Mouse (Mus musculus) G1E (cell line): ENCODE data around the gene Myo18a. TPM values are rescaled to one million over a fixed set of nuclear protein-coding genes. Genes with fewer than 3 reads are reported as not detected.

Experiments
- ATAC-seq: 2 replicates; pipeline ENCODE4 v1.8.0; 2016; ENCODE audit warnings: mild to moderate bottlenecking; ENCODE audit not compliant: insufficient number of reproducible peaks, poor library complexity, low FRiP score, severe bottlenecking; ENCODE audit errors: extremely low read depth
- DNase-seq: peaks from one replicate; pipeline ENCODE4 v3.0.0; 2012; ENCODE audit warnings: low spot score
- H3K27me3 ChIP-seq: 2 replicates; pipeline ENCODE4 v1.6.1; 2012; ENCODE audit warnings: mild to moderate bottlenecking, low read length, inconsistent platforms; ENCODE audit not compliant: insufficient read depth
- H3K36me3 ChIP-seq: replicated peaks from 2 replicates; pipeline ENCODE3; 2012; ENCODE audit warnings: mild to moderate bottlenecking, inconsistent platforms
- H3K4me1 ChIP-seq: 2 replicates; pipeline ENCODE4 v1.6.1; 2012; ENCODE audit warnings: low read depth, low read length, inconsistent platforms, mixed read lengths; ENCODE audit not compliant: insufficient read depth
- H3K4me3 ChIP-seq: 2 replicates; pipeline ENCODE4 v1.5.1; 2012; ENCODE audit warnings: low read depth, mild to moderate bottlenecking, inconsistent platforms, low read length, moderate library complexity, mixed read lengths
- H3K9me3 ChIP-seq: replicated peaks from 2 replicates; pipeline ENCODE4 v1.6.1; 2012; ENCODE audit warnings: inconsistent platforms
- CTCF ChIP-seq: IDR thresholded peaks from 2 replicates; pipeline ENCODE4 v1.5.1; 2012; ENCODE audit warnings: low read depth, low read length, inconsistent platforms, mixed read lengths
- GATA1 ChIP-seq: IDR thresholded peaks from 2 replicates; pipeline ENCODE4 v1.6.1; 2012; ENCODE audit warnings: borderline replicate concordance, low read length, inconsistent platforms, mixed read lengths
- GATA2 ChIP-seq: IDR thresholded peaks from 2 replicates; pipeline ENCODE4 v1.6.1; 2012; ENCODE audit warnings: low read depth, low read length, inconsistent platforms, borderline replicate concordance
- POLR2AphosphoS5 ChIP-seq: IDR thresholded peaks from 2 replicates; pipeline ENCODE4 v1.6.1; 2012; ENCODE audit warnings: low read depth, low read length, inconsistent platforms; ENCODE audit not compliant: insufficient replicate concordance
- TAL1 ChIP-seq: conservative IDR thresholded peaks from 2 replicates; pipeline ENCODE4 v1.6.1; 2012; ENCODE audit warnings: low read depth, low read length, inconsistent platforms, mixed read lengths
- polyA plus RNA-seq: library from polyadenylated mRNA; stranded (reverse); fragments of >175 nt; gene quantifications from 2 replicates; pipeline ENCODE4 v1.2.3, GENCODE M21; 2012
- total RNA-seq, 2 experiments: library from RNA; stranded (forward) in 1 of 2; stranded (reverse) in 1 of 2; fragments of 200-1000 nt in 1 of 2; fragments of >200 nt in 1 of 2; fragmentation: Nextera tagmentation in 1 of 2; gene quantifications; 2 replicates each; pipeline ENCODE4 v1.2.3; 2014 to 2017

Gene Myo18a
- total RNA-seq (2014; fragmentation: Nextera tagmentation): 53.1 and 57.0 TPM in 2 replicates
- total RNA-seq (2017): 28.8 and 32.7 TPM in 2 replicates
- 41.9 and 59.4 TPM in 2 replicates for polyA plus RNA-seq

- peak; percentile 77; the same call in 1 of the 2 replicates for TF ChIP-seq CTCF
- TF ChIP-seq TAL1: no peak
- no peak for TF ChIP-seq GATA2
- no peak for TF ChIP-seq POLR2AphosphoS5
- peak; percentile 84 for DNase-seq
- Histone ChIP-seq H3K4me3 (peak within 1 kb of the TSS; percentile 83), H3K27me3 (peaks cover 32% of the 10 kb centered on the region), H3K4me1 (peaks cover 46% of the 10 kb centered on the region), H3K9me3 (no peaks in the 10 kb centered on the region), H3K36me3 (no peaks in the 10 kb centered on the region)
- ATAC-seq: no peak
Measured at GRCm38 (mm10) chr11:77762783-77763672, at the start of gene Myo18a. TSS of gene Myo18a (plus strand) at chr11:77763246.

GRCm38 (mm10) chr11:77713736-77714135 lies 49.3 kb upstream of the Myo18a start:
- TF ChIP-seq GATA2: no peak
- TF ChIP-seq POLR2AphosphoS5: no peak
- ATAC-seq (no peak), DNase-seq (no peak)
- no peaks in the 10 kb centered on the region for H3K27me3 ChIP-seq
- peaks cover 5% of the 10 kb centered on the region; the same call in 1 of the 2 replicates for H3K4me1 ChIP-seq
- H3K36me3 ChIP-seq: peaks cover 66% of the 10 kb centered on the region
- H3K9me3 ChIP-seq: no peaks in the 10 kb centered on the region
- no peak overlapping the region for H3K4me3 ChIP-seq

- TF ChIP-seq GATA2 (no peak), GATA1 (no peak), TAL1 (no peak), POLR2AphosphoS5 (no peak), CTCF (no peak)
- Histone ChIP-seq H3K9me3 (no peaks in the 10 kb centered on the region), H3K27me3 (no peaks in the 10 kb centered on the region), H3K4me3 (no peak overlapping the region), H3K36me3 (peaks cover 38% of the 10 kb centered on the region), H3K4me1 (no peaks in the 10 kb centered on the region)
- no peak for DNase-seq
- ATAC-seq: no peak
Measured at GRCm38 (mm10) chr11:77719055-77719454, 44.0 kb upstream of the Myo18a start.

GRCm38 (mm10) chr11:77721389-77721788 lies 41.7 kb upstream of the Myo18a start:
- Histone ChIP-seq H3K4me1 (no peaks in the 10 kb centered on the region), H3K9me3 (no peaks in the 10 kb centered on the region), H3K4me3 (no peak overlapping the region), H3K27me3 (no peaks in the 10 kb centered on the region), H3K36me3 (peaks cover 29% of the 10 kb centered on the region)
- DNase-seq (no peak), ATAC-seq (no peak)
- TF ChIP-seq CTCF (no peak), TAL1 (no peak), POLR2AphosphoS5 (no peak), GATA1 (no peak), GATA2 (no peak)

GRCm38 (mm10) chr11:77724766-77725165 lies 38.3 kb upstream of the Myo18a start:
- Histone ChIP-seq H3K4me3 (no peak overlapping the region), H3K36me3 (peaks cover 6% of the 10 kb centered on the region), H3K4me1 (no peaks in the 10 kb centered on the region), H3K27me3 (peaks cover 10% of the 10 kb centered on the region), H3K9me3 (no peaks in the 10 kb centered on the region)
- TF ChIP-seq CTCF: no peak
- no peak for TF ChIP-seq GATA2
- TF ChIP-seq TAL1: no peak
- no peak for TF ChIP-seq POLR2AphosphoS5
- TF ChIP-seq GATA1: no peak
- ATAC-seq (no peak), DNase-seq (no peak)

GRCm38 (mm10) chr11:77725183-77725582 lies 37.9 kb upstream of the Myo18a start, which contains the start of gene Cryba1:
TSS of gene Cryba1 (minus strand) at chr11:77725283.
- Histone ChIP-seq H3K9me3 (no peaks in the 10 kb centered on the region), H3K27me3 (peaks cover 11% of the 10 kb centered on the region), H3K36me3 (peaks cover 6% of the 10 kb centered on the region), H3K4me3 (no peak within 1 kb of the TSS), H3K4me1 (no peaks in the 10 kb centered on the region)
- TF ChIP-seq GATA1 (no peak), CTCF (no peak), POLR2AphosphoS5 (no peak), GATA2 (no peak), TAL1 (no peak)
- DNase-seq: no peak
- ATAC-seq: no peak
